Mouse (Mus musculus) frontal cortex, postnatal 14 days (tissue): ENCODE data around the gene Decr2.
"Not testable (repeated sequence)": the region's sequence is repeated elsewhere in the genome, so short reads cannot be mapped to it uniquely, and the experiment has no call there.

Source experiments
- DNase-seq, 2 experiments: peaks; one replicate each; pipeline ENCODE4 v3.0.0; 2022; ENCODE audit warnings: low spot score in 2 of 2

Gene Decr2

DNA sequence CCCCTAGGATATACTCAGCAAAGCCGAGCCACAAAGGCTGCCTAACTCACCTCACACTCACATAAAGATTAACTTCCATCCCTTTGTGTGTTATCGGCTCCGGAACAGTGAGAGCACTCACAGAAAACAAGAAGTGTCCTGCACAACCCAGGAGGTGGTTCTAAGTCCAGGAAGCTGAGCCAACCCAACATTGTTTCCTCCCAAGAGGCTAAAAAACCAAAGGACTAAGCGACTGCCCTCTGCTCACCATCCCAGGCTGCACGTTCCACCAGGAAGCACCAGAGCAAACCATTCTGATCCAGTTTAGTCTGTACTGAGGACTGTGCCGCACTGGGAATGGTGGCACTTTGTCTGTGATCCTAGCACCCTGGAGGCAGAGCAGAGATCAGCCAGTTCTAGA lies 25.2 kb downstream of the Decr2 start:
- no peak for DNase-seq

DNA sequence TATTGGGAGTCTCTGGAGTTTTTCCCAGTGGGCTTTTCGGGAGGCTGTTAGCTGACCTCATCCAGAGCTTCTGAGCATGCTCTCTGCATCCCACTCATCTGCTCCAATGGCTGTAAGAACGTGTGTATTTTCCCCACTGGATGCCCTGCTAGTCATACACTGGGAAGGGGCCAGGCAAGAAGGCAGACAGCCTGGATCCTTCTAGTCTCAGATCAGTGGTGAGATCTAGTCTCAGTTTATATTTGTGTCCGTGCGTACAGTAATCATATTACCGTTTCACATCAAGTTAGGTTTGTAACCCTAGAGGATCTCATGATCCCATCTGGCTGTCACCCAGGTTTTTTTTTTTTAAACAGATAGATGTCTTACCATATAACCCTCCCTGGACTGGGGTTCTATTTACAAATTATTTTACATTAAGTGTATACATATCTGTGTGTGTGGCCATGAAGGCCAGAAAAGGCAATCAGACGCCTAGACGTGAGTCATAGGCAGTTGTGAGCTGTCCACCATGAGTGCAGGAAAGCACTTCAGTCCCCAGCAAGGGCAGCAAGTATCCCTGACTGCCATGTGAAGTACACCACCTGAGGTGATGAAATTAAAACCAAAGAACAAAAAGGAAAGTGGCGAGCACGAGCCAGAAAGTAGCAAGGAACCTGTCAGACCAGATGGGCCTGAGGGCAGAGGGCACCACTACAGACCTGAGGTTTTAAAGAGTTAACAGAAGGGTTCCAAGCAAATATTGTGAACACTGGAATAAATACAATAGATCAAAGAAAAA lies 32.2 kb downstream of the Decr2 start:
- no peak for DNase-seq

DNA sequence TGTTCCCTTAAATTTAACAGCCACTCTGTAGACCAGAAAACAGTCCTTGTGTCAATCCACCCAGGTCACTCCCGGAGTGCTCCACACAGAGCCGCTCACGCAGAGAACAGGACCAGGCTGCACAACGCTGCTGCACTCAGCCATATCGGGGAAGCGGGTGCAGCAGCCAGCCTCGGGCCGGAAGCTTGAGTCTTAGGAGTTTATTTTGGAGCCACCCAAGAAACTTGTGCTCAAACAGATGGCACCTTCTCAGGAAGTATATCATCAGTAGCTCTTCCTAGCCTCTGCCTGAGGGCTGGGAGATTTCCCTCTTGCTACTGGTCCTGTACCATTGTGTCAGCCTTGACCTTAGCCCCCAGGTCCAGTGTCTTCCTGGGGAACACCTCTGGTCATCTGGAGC lies 32.9 kb downstream of the Decr2 start:
- peak in 1 of 2 experiments; percentile 19 for DNase-seq

- no peak for DNase-seq
These were observed 35.0 kb downstream of the Decr2 start for GRCm38 (mm10) chr17:26055164-26055563.

- DNase-seq = no peak
These were observed 35.8 kb downstream of the Decr2 start for GRCm38 (mm10) chr17:26054133-26054845.

GRCm38 (mm10) chr17:26052706-26053105 lies 37.4 kb downstream of the Decr2 start:
- DNase-seq = no peak

DNA sequence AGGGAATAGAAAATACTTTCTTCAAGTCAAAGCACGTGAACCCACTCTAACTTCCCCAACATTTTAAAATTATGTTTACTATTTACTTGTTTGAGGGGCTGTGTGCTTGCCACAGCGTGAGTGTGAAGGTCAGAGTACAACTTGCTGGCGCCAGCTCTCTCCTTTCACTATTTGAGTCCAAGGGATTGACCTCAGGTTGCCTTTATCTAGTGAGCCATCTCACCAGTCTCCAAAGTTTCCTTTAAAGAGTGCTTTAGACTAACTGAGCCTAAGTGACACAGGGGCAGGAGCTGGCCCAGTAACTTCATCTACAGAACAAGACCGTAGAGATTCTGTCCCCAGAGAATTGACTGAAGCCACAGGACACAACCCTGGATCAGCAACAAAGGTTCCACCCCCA lies 38.1 kb downstream of the Decr2 start:
- no peak for DNase-seq

DNA sequence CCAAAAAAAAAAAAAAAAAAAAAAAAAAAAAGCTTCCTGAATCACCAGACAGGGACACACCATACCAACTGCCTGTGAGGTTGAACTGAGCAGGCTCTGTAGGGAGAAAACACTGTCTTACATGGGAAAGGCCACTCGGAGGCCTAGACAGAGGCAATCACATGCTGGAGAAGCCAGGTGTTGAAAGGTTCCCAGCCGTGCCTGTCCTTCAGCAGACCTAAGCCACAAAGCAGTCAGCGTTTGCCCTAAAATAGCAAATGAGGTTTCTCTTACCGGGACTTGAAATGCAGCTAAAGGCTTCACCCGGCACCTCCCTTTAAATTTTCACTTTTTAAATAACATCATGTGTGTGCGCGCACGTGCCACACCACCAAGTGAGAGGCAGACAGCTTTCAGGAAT lies 42.0 kb downstream of the Decr2 start:
- DNase-seq = no peak

DNA sequence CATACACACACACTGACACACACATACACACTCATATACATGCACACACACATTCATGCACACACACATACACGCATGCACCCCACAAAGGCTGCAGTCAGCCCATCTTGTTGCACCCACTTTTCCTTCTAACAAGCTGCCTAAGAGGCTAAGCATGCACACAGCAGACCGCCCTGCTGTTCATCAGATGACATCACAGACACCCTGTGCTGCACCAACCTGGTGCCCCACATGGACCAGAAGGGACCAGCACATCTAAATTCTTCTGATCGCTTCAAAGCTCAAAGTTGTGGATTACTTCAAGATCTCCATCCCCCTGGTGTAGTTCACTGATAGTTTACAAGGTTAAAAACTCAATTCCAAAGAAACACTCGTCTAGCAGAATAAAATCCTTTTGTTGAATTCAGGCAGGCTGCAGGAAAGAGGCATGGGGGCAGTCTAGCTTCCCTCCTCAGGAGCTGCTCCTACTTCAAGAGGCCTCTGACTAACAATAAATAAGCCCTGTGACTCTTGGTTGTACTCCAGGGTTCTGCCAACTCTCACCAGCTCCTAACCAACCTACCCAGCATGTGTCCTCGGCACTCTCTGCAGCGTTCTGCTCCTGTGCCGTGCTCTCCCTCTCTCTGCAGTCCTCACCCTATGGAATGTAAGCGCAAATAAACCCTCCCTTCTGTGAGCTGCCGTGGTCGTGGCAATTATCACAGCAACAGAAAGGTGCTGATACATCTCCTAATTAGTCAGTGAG lies 43.7 kb downstream of the Decr2 start:
- no peak for DNase-seq

GRCm38 (mm10) chr17:26045285-26045684 lies 44.9 kb downstream of the Decr2 start:
- DNase-seq = no peak

DNA sequence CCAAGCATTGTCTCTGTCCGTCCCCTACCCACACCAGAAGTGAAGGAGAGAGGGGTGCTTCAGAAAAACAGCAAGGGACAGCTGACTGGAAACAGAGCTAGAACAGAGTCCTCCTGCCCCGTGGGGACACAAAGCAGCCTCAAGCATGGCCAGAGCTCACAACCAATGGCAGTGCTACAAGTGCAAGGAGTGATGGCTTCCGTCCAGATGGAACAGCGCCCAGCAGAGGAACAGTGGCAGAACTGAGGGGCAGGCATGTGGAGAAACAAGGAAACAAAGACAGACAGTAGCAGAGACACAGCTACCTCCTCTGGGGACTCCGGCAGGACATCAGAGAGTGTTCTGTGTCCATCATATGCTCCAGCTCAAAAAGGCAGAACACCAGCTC lies 46.9 kb downstream of the Decr2 start:
- peak; percentile 64 to 70 for DNase-seq

GRCm38 (mm10) chr17:26042599-26043248 lies 47.4 kb downstream of the Decr2 start:
- peak in 1 of 2 experiments; percentile 41 for DNase-seq

- DNase-seq = no peak
These were observed 48.9 kb downstream of the Decr2 start for GRCm38 (mm10) chr17:26041111-26041802.

GRCm38 (mm10) chr17:26040711-26041110 lies 49.4 kb downstream of the Decr2 start:
- DNase-seq = not testable (repeated sequence)

GRCm38 (mm10) chr17:26032037-26032436 lies 58.1 kb downstream of the Decr2 start:
- no peak for DNase-seq

GRCm38 (mm10) chr17:26031583-26031982 lies 58.6 kb downstream of the Decr2 start:
- no peak for DNase-seq
